Mouse (Mus musculus) layer of hippocampus, postnatal 36 days (tissue): Measurements from ENCODE around the gene Olfr331. TPM values are rescaled to one million over a fixed set of nuclear protein-coding genes. Genes with fewer than 3 reads are reported as not detected.
A peak's percentile ranks its signal among the peaks of the same experiment; 100 is the strongest.
"Not testable (repeated sequence)": the region's sequence is repeated elsewhere in the genome, so short reads cannot be mapped to it uniquely, and the experiment has no call there.

ENCODE experiments used
- DNase-seq, 2 experiments: peaks; one replicate each; pipeline ENCODE4 v3.0.0; 2022
- total RNA-seq, 2 experiments: library from RNA; stranded (reverse); gene quantifications; 2 replicates each; pipeline ENCODE4 v1.2.3; 2021

Olfr331 gene
- not detected for total RNA-seq

DNA sequence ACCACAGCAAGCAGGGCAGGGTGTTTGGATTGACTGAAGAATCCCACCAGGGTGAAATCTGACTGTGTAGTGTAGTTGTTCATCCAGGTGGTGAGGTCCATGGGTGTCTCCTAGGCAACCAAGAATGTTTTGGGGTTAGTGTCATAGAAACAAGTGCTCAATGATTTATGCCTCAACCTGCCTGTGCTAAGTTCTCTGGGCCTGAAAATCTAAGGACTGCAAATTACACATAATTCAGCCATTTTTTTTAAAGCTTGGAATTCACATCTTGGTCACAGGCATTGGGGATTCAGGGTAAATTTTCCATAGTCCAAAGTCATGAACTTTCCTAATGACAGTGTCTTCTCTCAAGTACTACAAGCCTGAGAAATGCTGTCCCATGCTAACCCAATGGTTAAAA lies at the start of gene Olfr331:
TSS of gene Olfr331 (minus strand) at position 101 of the 400 bp plus-strand sequence.
- DNase-seq: not testable (repeated sequence)

DNA sequence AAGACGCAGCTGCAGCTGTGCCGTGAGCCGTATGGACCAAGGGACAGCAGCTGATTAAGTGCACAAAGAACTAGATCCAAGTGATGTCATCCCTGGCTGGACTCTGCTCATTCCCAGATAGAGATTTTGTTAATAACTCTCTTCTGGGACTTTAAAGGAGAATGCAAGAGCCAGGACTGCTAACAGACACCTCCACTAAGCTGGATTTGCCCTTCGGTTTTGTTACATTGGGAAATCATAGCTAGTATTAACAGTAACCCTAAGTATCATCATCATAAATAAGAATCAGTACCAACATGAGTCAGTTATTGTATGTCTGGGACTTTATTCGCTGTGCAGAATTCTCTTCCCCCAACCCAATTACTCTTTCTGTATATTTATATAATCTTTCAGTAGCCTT lies 44.0 kb upstream of the Olfr331 start, which contains the start of gene Olfr329-ps:
TSS of gene Olfr329-ps (minus strand) at position 101 of the 400 bp plus-strand sequence.
- DNase-seq: no peak

DNA sequence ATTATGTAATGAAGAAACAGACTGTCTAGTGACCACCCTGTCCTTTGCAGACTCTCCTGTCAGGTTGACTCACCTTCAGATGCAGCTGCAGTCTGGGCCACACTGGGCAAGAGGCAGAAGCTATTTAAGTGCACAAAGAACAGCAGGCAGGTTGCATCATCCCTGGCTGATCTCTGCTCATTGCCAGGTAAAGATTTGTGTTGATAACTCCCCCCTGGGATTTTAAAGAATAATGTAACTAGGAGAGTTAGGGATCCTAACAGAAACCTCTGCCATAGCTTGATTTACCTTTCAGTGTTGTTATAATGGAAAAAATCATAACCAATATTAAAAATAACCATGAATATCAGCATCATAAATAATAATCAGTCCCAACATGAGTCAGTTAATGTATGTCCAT lies 32.4 kb upstream of the Olfr331 start, which contains the start of gene Olfr330:
TSS of gene Olfr330 (minus strand) at position 101 of the 400 bp plus-strand sequence.
- not testable (repeated sequence) for DNase-seq

DNA sequence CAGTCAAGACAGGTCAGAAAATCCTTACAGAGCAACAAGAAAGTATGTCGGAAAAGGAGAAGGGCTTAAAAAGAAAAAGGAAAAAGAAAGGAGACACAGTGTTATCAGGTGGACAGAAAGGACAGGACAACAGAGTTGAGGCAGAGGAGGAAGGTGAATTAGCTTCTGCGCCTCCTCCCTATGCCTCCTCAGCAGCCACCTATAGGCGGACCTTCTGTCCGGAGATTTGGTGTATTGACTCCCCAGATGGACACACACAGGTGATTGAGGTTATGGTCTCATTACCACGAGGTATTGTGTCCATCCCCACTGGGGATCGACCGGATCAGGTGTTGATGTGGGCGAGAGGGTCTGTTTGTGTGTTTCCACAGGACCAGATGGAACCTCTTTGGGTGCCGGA lies 17.4 kb upstream of the Olfr331 start:
- DNase-seq: peak in 1 of 2 experiments; percentile 8

DNA sequence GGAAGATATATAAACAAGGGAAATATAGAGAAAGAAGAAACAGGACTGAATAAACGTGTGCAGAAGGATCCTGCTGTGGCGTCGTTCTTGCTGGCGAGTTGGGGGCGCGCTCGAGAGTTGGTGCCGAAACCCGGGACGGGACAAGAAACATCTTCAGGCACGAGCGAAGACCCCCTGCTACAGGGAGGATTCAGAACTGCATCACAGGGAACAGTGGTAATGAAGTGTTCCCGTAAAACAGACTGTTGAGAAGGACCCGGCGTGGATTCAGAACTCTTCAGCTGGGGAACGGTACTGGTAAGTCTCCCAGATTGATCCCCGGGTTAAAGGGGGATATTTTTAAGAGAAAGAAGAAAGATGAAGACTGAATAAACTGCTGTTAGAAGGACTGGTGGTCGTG lies 16.5 kb upstream of the Olfr331 start:
- peak; percentile 47 to 59 for DNase-seq

DNA sequence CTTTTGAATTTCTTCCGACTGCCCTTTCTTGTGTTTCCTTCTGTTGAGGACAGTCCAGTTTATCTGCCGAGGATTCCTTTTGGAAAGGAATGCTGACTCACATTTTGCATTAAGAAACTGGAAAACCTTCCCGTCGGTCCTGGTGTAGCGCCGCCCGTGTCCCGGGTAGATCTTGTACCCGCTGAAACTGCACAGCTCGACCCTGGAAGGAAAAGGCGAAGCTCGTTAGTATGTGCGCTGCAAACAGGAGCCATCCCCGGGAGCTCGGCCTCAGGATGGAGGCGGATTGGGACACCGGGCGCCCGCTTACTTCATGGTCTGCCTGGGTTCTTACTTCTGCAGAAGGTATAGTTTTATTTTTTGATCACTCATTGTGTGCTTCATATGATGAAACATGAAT lies 6.7 kb upstream of the Olfr331 start:
- not testable (repeated sequence) for DNase-seq

DNA sequence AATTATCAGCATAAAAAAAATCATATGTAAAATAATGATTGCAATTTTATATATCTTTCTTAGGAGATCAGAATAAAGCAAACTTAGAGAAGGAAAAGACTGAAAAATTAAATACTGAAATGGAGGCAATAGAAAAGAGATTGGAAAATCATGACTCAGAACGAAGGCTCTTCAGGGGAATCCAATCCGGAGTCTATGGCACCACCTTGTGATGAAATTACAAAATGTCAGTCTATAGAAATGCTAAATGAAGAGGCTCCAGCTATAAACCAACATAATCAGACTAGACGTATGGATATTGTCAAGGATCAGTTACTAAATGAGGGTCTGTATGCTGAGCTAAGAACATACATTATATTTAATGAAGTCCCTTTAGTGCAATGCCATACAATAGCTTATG lies 3.1 kb downstream of the Olfr331 start:
- DNase-seq: no peak

DNA sequence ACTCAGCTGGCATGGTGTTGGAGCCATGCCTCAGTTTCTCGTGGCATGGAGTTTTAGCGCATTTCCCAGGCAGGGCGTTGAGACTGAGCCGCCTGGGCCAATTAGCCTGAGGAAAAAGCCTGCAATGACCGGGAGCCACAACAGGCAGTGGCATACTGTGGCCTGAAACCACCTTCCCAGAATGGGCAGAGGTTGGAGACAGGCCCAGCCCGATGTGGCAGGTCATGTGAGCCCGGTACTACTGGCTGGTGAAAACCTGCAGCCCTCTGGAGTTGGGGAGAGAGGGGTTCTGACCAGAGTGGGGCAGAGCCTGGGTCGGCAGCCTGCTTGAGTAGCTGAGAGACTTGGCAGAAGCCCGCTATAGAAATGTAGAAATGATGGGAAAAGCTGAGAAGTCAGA lies 3.6 kb downstream of the Olfr331 start:
- DNase-seq: no peak

DNA sequence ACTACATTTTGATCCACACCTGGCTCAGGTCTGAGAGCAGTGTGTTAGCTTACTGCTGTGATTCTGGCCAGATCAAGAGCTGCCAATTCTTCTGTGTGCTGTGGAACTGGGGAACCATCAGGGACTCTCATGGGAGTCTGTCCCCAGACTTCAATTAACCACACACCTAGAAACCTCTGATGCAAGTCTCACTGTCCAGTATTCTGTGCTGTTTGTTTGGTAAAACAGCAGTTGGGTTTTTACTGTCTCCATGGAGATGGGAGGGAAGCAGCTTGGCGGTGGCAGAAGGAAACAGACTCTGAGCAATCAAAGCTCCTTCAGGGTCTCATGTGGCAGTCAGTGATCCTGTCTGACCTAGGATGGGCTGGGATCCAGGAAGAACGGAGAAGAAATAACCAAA lies 9.9 kb downstream of the Olfr331 start, which contains the start of gene Olfr332:
TSS of gene Olfr332 (minus strand) at position 101 of the 400 bp plus-strand sequence.
- DNase-seq: no peak

DNA sequence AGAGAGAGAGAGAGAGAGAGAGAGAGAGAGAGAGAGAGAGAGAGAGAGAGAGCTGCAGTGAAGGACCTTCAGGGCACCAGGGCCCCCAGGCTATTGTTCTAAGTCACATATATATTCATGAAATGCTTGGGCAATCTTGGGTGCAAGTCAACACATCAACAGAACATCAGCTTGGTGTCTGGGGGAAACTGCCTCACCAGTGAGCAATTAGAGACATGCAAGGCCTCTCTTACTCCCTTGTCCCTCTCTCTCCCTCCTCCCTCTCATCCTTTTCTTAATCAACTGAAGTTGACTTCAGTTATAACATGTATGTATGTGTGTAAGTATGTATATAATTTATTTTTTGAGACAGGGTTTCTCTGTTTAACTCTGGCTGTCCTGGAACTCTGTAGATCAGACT lies 40.2 kb downstream of the Olfr331 start, which contains the start of gene Olfr30:
TSS of gene Olfr30 (minus strand) at position 101 of the 400 bp plus-strand sequence.
- DNase-seq: no peak

DNA sequence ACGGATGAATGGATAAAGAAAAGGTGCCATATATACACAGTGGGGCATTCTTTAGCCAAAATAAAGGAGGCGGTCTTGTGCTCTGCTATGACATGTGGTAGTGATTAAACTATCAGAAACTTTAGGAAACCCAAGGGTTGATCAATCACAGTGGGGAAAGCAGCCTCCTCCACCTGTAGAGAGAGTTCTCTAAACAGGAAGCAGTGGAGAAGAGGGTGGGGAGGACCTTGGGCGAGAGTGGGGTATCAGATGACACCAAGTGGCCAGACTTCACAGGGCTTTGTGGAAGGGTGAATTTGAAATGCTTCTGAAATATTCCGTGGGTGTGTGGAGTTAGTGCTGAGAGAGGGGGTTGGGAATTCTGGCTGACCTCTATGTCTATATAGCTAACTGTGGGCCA lies 48.8 kb downstream of the Olfr331 start:
- no peak for DNase-seq

DNA sequence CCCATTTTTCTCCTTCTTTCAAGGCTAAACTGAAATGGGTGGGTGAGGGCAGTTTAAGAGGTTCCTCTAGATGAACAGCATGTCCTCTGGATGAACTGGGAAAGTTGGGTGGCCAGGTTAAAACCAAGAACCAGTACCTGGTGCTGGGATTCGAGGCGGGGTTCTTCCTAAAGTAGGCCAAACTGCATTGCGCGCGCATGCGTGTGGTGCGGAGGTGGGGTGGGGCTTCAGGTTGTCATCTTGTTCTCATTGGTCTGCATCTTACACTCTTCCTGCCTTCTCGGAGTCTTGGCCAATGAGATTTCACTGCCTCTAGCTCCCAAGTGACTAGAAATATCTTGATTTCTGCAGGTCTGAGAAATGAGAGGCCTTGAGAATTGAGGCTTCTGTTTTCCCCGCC lies 49.6 kb downstream of the Olfr331 start, which contains the start of gene Lypd9:
TSS of gene Lypd9 (minus strand) at position 165 of the 400 bp plus-strand sequence.
- no peak for DNase-seq

Other genes starting within 250 kb of the Olfr331 start
- not detected for gene 4930438A08Rik, start 227.8 kb downstream of the Olfr331 start, total RNA-seq
- 10 to 100 TPM; 27.6 to 31.4 TPM for gene Zfp692, start 195.5 kb downstream of the Olfr331 start, total RNA-seq
- gene Zfp672, start 172.2 kb downstream of the Olfr331 start, total RNA-seq: 10 to 100 TPM; 44.0 to 51.2 TPM
- gene Sh3bp5l, start 171.8 kb downstream of the Olfr331 start, total RNA-seq: 10 to 100 TPM; 50.3 to 52.9 TPM
- under 1 TPM in 1 of 2 experiments, not detected in 1; 0.30 TPM for gene Lypd8, start 123.5 kb downstream of the Olfr331 start, total RNA-seq
- gene 1810065E05Rik, start 81.5 kb downstream of the Olfr331 start, total RNA-seq: not detected
- not detected for gene Gm12253, start 70.0 kb downstream of the Olfr331 start, total RNA-seq
- gene Lypd9, start 49.6 kb downstream of the Olfr331 start, total RNA-seq: not detected
- not detected for gene Olfr30, start 40.3 kb downstream of the Olfr331 start, total RNA-seq
- not detected for gene Olfr332, start 10.0 kb downstream of the Olfr331 start, total RNA-seq
- not detected for gene Olfr330, start 32.3 kb upstream of the Olfr331 start, total RNA-seq
- not detected for gene Olfr329-ps, start 43.9 kb upstream of the Olfr331 start, total RNA-seq
- under 1 TPM in 1 of 2 experiments, not detected in 1; 0.15 TPM for gene Olfr328, start 53.1 kb upstream of the Olfr331 start, total RNA-seq
- not detected for gene Olfr224, start 68.0 kb upstream of the Olfr331 start, total RNA-seq
- gene Olfr325, start 75.2 kb upstream of the Olfr331 start, total RNA-seq: not detected
- gene Olfr324, start 92.5 kb upstream of the Olfr331 start, total RNA-seq: not detected
- gene 2210407C18Rik, start 113.5 kb upstream of the Olfr331 start, total RNA-seq: not detected
- not detected for gene Olfr323, start 127.9 kb upstream of the Olfr331 start, total RNA-seq
- gene Trim58, start 137.9 kb upstream of the Olfr331 start, total RNA-seq: not detected
- gene Olfr322, start 156.2 kb upstream of the Olfr331 start, total RNA-seq: not detected
- not detected for gene Olfr320, start 178.5 kb upstream of the Olfr331 start, total RNA-seq
- not detected for gene Olfr319, start 196.6 kb upstream of the Olfr331 start, total RNA-seq
- gene Olfr318, start 221.4 kb upstream of the Olfr331 start, total RNA-seq: not detected
- under 1 TPM in 1 of 2 experiments, not detected in 1; 0.20 TPM for gene Olfr317, start 236.6 kb upstream of the Olfr331 start, total RNA-seq